Mouse (Mus musculus) small intestine, adult 2 months (tissue): Measurements from ENCODE around the gene Fam189a1.

Experiments used
- CTCF ChIP-seq: fragments of 200-500 bp; IDR thresholded peaks from 2 replicates; pipeline ENCODE4 v1.5.1; 2012; ENCODE audit warnings: low read depth, mild to moderate bottlenecking, control low read depth, inconsistent platforms, low read length, moderate library complexity, mixed read lengths; ENCODE audit not compliant: insufficient replicate concordance, insufficient read length; ENCODE audit errors: extremely low read depth
- POLR2A ChIP-seq: fragments of 200-500 bp; IDR thresholded peaks from 2 replicates; pipeline ENCODE4 v1.6.1; 2012; ENCODE audit warnings: low read depth, mild to moderate bottlenecking, control low read depth, inconsistent platforms, low read length, moderate library complexity

DNA sequence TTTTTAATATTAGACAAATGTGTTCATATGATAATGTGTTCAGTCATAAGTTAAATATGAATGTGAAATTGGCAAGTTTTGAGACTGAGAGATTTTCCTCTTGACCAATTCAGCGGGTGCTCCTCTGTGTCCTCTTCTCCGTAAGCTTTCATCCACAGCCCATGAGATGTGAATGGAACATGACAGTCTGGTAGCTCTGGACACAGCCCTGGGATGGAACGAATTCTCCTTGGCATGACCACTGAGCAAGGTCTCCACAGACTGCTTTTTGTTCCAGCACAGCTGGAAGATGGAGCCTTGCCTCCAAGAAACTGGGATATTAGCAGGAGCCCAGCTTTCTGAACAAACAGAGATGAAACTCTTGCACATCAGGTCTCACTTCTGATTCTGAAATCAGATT is 293.4 kb downstream of the Fam189a1 start:
- no peak for TF ChIP-seq CTCF
- TF ChIP-seq POLR2A, result no peak
